Mouse (Mus musculus) hindbrain, embryonic 15.5 days (tissue): ENCODE results near the gene Pla1a. TPM values are rescaled to one million over a fixed set of nuclear protein-coding genes. Genes with fewer than 3 reads are reported as not detected.

Experiments
- ATAC-seq: fragments of 200-750 bp; cut with Nextera tagmentation; 2 replicates; pipeline ENCODE4 v1.8.0; 2017; ENCODE audit warnings: low read depth, moderate number of reproducible peaks, moderate TSS enrichment; ENCODE audit not compliant: low FRiP score
- H3K27ac ChIP-seq: fragments of 300-500 bp; sonication (generic); replicated peaks from 2 replicates; pipeline ENCODE4 v1.5.1; 2015; ENCODE audit warnings: mild to moderate bottlenecking, inconsistent platforms
- H3K27me3 ChIP-seq: fragments of 300-500 bp; sonication (generic); 2 replicates; pipeline ENCODE4 v1.6.1; 2015; ENCODE audit warnings: control low read depth, inconsistent platforms
- H3K36me3 ChIP-seq: fragments of 300-500 bp; sonication (generic); 2 replicates; pipeline ENCODE4 v1.6.1; 2015; ENCODE audit warnings: control low read depth, inconsistent platforms
- H3K4me1 ChIP-seq: fragments of 300-500 bp; sonication (generic); replicated peaks from 2 replicates; pipeline ENCODE4 v1.6.1; 2015; ENCODE audit warnings: control low read depth, inconsistent platforms
- H3K4me2 ChIP-seq: fragments of 300-500 bp; sonication (generic); 2 replicates; pipeline ENCODE4 v1.6.1; 2015; ENCODE audit warnings: moderate library complexity, mild to moderate bottlenecking, inconsistent platforms
- H3K4me3 ChIP-seq: fragments of 300-500 bp; sonication (generic); 2 replicates; pipeline ENCODE4 v1.5.1; 2015; ENCODE audit warnings: mild to moderate bottlenecking, inconsistent platforms
- H3K9ac ChIP-seq: fragments of 300-500 bp; sonication (generic); 2 replicates; pipeline ENCODE4 v1.6.1; 2015; ENCODE audit warnings: inconsistent platforms
- H3K9me3 ChIP-seq: fragments of 300-500 bp; sonication (generic); 2 replicates; pipeline ENCODE4 v1.6.1; 2016; ENCODE audit warnings: control low read depth, inconsistent platforms
- WGBS: fragments of 180-500 bp; shearing (Covaris S2); methylation state at CpG from one replicate; pipeline ENCODE4 v1.1.7; 2015; 5-methylcytosine and 5-hydroxymethylcytosine counted together
- polyA plus RNA-seq: library from polyadenylated mRNA; unstranded; fragments of >200 nt; fragmentation: Nextera tagmentation; extraction: Ambion mirVana; gene quantifications from 2 replicates; pipeline ENCODE4 v1.2.1, GENCODE M21; 2015

The Pla1a gene
- polyA plus RNA-seq, 1 experiment from 2014 or later, result 0.45 TPM

GRCm38 (mm10) chr16:38369000-38369399 lies 63.9 kb downstream of the Pla1a start:
- no peaks in the 10 kb centered on the region for H3K27me3 ChIP-seq
- H3K9ac ChIP-seq, result no peak overlapping the region
- no peaks in the 10 kb centered on the region for H3K36me3 ChIP-seq
- whole genome bisulfite sequencing, result 85% methylated on average over 7 of the region's 7 CpGs
- no peaks in the 10 kb centered on the region for H3K9me3 ChIP-seq
- no peak overlapping the region for H3K27ac ChIP-seq
- H3K4me2 ChIP-seq, result no peak overlapping the region
- no peak overlapping the region for H3K4me3 ChIP-seq
- no peaks in the 10 kb centered on the region for H3K4me1 ChIP-seq
- ATAC-seq, result no peak

- no peak overlapping the region for H3K4me3 ChIP-seq
- no peaks in the 10 kb centered on the region for H3K4me1 ChIP-seq
- no peak; the same call in 1 of the 2 replicates for ATAC-seq
- H3K4me2 ChIP-seq, result no peak overlapping the region
- no peaks in the 10 kb centered on the region for H3K9me3 ChIP-seq
- no peaks in the 10 kb centered on the region for H3K36me3 ChIP-seq
- no peak overlapping the region for H3K9ac ChIP-seq
- H3K27me3 ChIP-seq, result no peaks in the 10 kb centered on the region
- no peak overlapping the region for H3K27ac ChIP-seq
- 55% methylated on average over 10 of the region's 10 CpGs for WGBS
These were observed 64.6 kb downstream of the Pla1a start for GRCm38 (mm10) chr16:38368336-38368735.

- H3K4me1 ChIP-seq, result no peaks in the 10 kb centered on the region
- H3K4me2 ChIP-seq, result no peak overlapping the region
- H3K36me3 ChIP-seq, result no peaks in the 10 kb centered on the region
- no peaks in the 10 kb centered on the region for H3K9me3 ChIP-seq
- no peak for ATAC-seq
- H3K27ac ChIP-seq, result no peak overlapping the region
- 93% methylated on average over 4 of the region's 4 CpGs for WGBS
- no peak overlapping the region for H3K9ac ChIP-seq
- H3K27me3 ChIP-seq, result no peaks in the 10 kb centered on the region
- H3K4me3 ChIP-seq, result no peak overlapping the region
These were observed 66.7 kb downstream of the Pla1a start for GRCm38 (mm10) chr16:38366231-38366630.

- H3K27me3 ChIP-seq, result no peaks in the 10 kb centered on the region
- no peak overlapping the region for H3K27ac ChIP-seq
- H3K4me3 ChIP-seq, result no peak overlapping the region
- H3K36me3 ChIP-seq, result no peaks in the 10 kb centered on the region
- no peaks in the 10 kb centered on the region for H3K9me3 ChIP-seq
- 0 out of 2 replicates have a peak, but pooled peaks cover 2% of the 10 kb centered on the region for H3K4me1 ChIP-seq
- ATAC-seq, result no peak
- 92% methylated on average over 10 of the region's 10 CpGs for WGBS
- no peak overlapping the region for H3K9ac ChIP-seq
- no peak overlapping the region for H3K4me2 ChIP-seq
These were observed 67.6 kb downstream of the Pla1a start for GRCm38 (mm10) chr16:38365390-38365789.

GRCm38 (mm10) chr16:38363657-38364056 lies 69.3 kb downstream of the Pla1a start:
- no peaks in the 10 kb centered on the region for H3K36me3 ChIP-seq
- WGBS, result 90% methylated on average over 7 of the region's 7 CpGs
- no peak overlapping the region for H3K27ac ChIP-seq
- no peak overlapping the region for H3K4me3 ChIP-seq
- H3K9me3 ChIP-seq, result no peaks in the 10 kb centered on the region
- H3K4me1 ChIP-seq, result 0 out of 2 replicates have a peak, but pooled peaks cover 6% of the 10 kb centered on the region
- H3K27me3 ChIP-seq, result no peaks in the 10 kb centered on the region
- no peak overlapping the region for H3K4me2 ChIP-seq
- H3K9ac ChIP-seq, result no peak overlapping the region
- ATAC-seq, result no peak

- no peak overlapping the region for H3K4me2 ChIP-seq
- no peaks in the 10 kb centered on the region for H3K9me3 ChIP-seq
- H3K27me3 ChIP-seq, result no peaks in the 10 kb centered on the region
- ATAC-seq, result no peak
- 87% methylated on average over 3 of the region's 3 CpGs for whole genome bisulfite sequencing
- H3K36me3 ChIP-seq, result no peaks in the 10 kb centered on the region
- no peak overlapping the region for H3K27ac ChIP-seq
- no peak overlapping the region for H3K4me3 ChIP-seq
- H3K4me1 ChIP-seq, result 0 out of 2 replicates have a peak, but pooled peaks cover 6% of the 10 kb centered on the region
- H3K9ac ChIP-seq, result no peak overlapping the region
These were observed 69.7 kb downstream of the Pla1a start for GRCm38 (mm10) chr16:38363256-38363595.

GRCm38 (mm10) chr16:38362493-38363255 lies 70.3 kb downstream of the Pla1a start:
- no peak overlapping the region for H3K4me3 ChIP-seq
- 0 out of 2 replicates have a peak, but pooled peaks cover 6% of the 10 kb centered on the region for H3K4me1 ChIP-seq
- no peak overlapping the region for H3K9ac ChIP-seq
- H3K4me2 ChIP-seq, result no peak overlapping the region
- H3K9me3 ChIP-seq, result no peaks in the 10 kb centered on the region
- ATAC-seq, result no peak; the same call in 1 of the 2 replicates
- no peaks in the 10 kb centered on the region for H3K36me3 ChIP-seq
- 82% methylated on average over 20 of the region's 20 CpGs for WGBS
- no peaks in the 10 kb centered on the region for H3K27me3 ChIP-seq
- no peak overlapping the region for H3K27ac ChIP-seq

GRCm38 (mm10) chr16:38361933-38362332 lies 71.0 kb downstream of the Pla1a start, which contains the start of gene Popdc2:
Gene Popdc2 (plus strand): TSS chr16:38362209.
- H3K27ac ChIP-seq, result no peak within 1 kb of the TSS
- 0 out of 2 replicates have a peak, but pooled peaks cover 6% of the 10 kb centered on the region for H3K4me1 ChIP-seq
- no peak for ATAC-seq
- H3K9ac ChIP-seq, result no peak within 1 kb of the TSS
- 68% methylated on average over 10 of the region's 10 CpGs for WGBS
- H3K4me3 ChIP-seq, result no peak within 1 kb of the TSS
- no peaks in the 10 kb centered on the region for H3K27me3 ChIP-seq
- H3K4me2 ChIP-seq, result no peak within 1 kb of the TSS
- H3K36me3 ChIP-seq, result no peaks in the 10 kb centered on the region
- H3K9me3 ChIP-seq, result no peaks in the 10 kb centered on the region

- Histone ChIP-seq H3K9me3 (no peaks in the 10 kb centered on the region), H3K36me3 (no peaks in the 10 kb centered on the region), H3K4me2 (no peak overlapping the region), H3K27me3 (no peaks in the 10 kb centered on the region), H3K4me1 (0 out of 2 replicates have a peak, but pooled peaks cover 6% of the 10 kb centered on the region), H3K4me3 (no peak overlapping the region), H3K9ac (no peak overlapping the region), H3K27ac (no peak overlapping the region)
- peak; percentile 45; the same call in 1 of the 2 replicates for ATAC-seq
- 22% methylated on average over 2 of the region's 2 CpGs for WGBS
These were observed 72.6 kb downstream of the Pla1a start for GRCm38 (mm10) chr16:38360317-38360716.

GRCm38 (mm10) chr16:38359857-38360256 lies 73.1 kb downstream of the Pla1a start:
- H3K9me3 ChIP-seq, result no peaks in the 10 kb centered on the region
- H3K4me3 ChIP-seq, result no peak overlapping the region
- H3K4me1 ChIP-seq, result 0 out of 2 replicates have a peak, but pooled peaks cover 6% of the 10 kb centered on the region
- no peak for ATAC-seq
- WGBS, result 78% methylated on average over 3 of the region's 3 CpGs
- H3K9ac ChIP-seq, result no peak overlapping the region
- H3K36me3 ChIP-seq, result no peaks in the 10 kb centered on the region
- H3K27ac ChIP-seq, result no peak overlapping the region
- H3K27me3 ChIP-seq, result no peaks in the 10 kb centered on the region
- H3K4me2 ChIP-seq, result no peak overlapping the region

GRCm38 (mm10) chr16:38359241-38359640 lies 73.7 kb downstream of the Pla1a start:
- Histone ChIP-seq H3K4me2 (no peak overlapping the region), H3K27me3 (no peaks in the 10 kb centered on the region), H3K4me3 (no peak overlapping the region), H3K9ac (no peak overlapping the region), H3K36me3 (no peaks in the 10 kb centered on the region), H3K27ac (no peak overlapping the region), H3K9me3 (no peaks in the 10 kb centered on the region), H3K4me1 (0 out of 2 replicates have a peak, but pooled peaks cover 6% of the 10 kb centered on the region)
- WGBS, result 94% methylated on average over 2 of the region's 2 CpGs
- ATAC-seq, result no peak

GRCm38 (mm10) chr16:38358256-38358812 lies 74.6 kb downstream of the Pla1a start:
- WGBS, result 91% methylated on average over 6 of the region's 6 CpGs
- Histone ChIP-seq H3K27me3 (no peaks in the 10 kb centered on the region), H3K9ac (no peak overlapping the region), H3K4me2 (no peak overlapping the region), H3K4me3 (no peak overlapping the region), H3K27ac (no peak overlapping the region), H3K36me3 (no peaks in the 10 kb centered on the region), H3K9me3 (no peaks in the 10 kb centered on the region), H3K4me1 (0 out of 2 replicates have a peak, but pooled peaks cover 6% of the 10 kb centered on the region)
- ATAC-seq, result no peak
